Mouse (Mus musculus) embryonic facial prominence, embryonic 13.5 days (tissue): Measurements from ENCODE around the gene Tmem161a. TPM values are rescaled to one million over a fixed set of nuclear protein-coding genes. Genes with fewer than 3 reads are reported as not detected.

ENCODE experiments used
- ATAC-seq: fragments of 200-750 bp; cut with Nextera tagmentation; 2 replicates; pipeline ENCODE4 v1.8.0; 2017; ENCODE audit warnings: low read depth; ENCODE audit not compliant: insufficient number of reproducible peaks, insufficient read depth, low FRiP score, low TSS enrichment
- H3K27ac ChIP-seq: fragments of 300-500 bp; sonication (generic); 2 replicates; pipeline ENCODE4 v1.5.1; 2015; ENCODE audit warnings: moderate library complexity, mild to moderate bottlenecking, inconsistent platforms
- H3K27me3 ChIP-seq: fragments of 300-500 bp; sonication (generic); 2 replicates; pipeline ENCODE4 v1.6.1; 2015; ENCODE audit warnings: mild to moderate bottlenecking, inconsistent platforms
- H3K36me3 ChIP-seq: fragments of 300-500 bp; sonication (generic); 2 replicates; pipeline ENCODE4 v1.6.1; 2015; ENCODE audit warnings: mild to moderate bottlenecking, inconsistent platforms
- H3K4me1 ChIP-seq: fragments of 300-500 bp; sonication (generic); 2 replicates; pipeline ENCODE4 v1.6.1; 2015; ENCODE audit warnings: inconsistent platforms
- H3K4me2 ChIP-seq: fragments of 300-500 bp; sonication (generic); 2 replicates; pipeline ENCODE4 v1.6.1; 2015; ENCODE audit warnings: moderate library complexity, mild to moderate bottlenecking, inconsistent platforms
- H3K4me3 ChIP-seq: fragments of 300-500 bp; sonication (generic); 2 replicates; pipeline ENCODE4 v1.5.1; 2015; ENCODE audit warnings: mild to moderate bottlenecking, inconsistent platforms
- H3K9ac ChIP-seq: fragments of 300-500 bp; sonication (generic); 2 replicates; pipeline ENCODE4 v1.6.1; 2015; ENCODE audit warnings: mild to moderate bottlenecking, inconsistent platforms
- H3K9me3 ChIP-seq: fragments of 300-500 bp; sonication (generic); 2 replicates; pipeline ENCODE4 v1.6.1; 2016; ENCODE audit warnings: inconsistent platforms
- WGBS: fragments of 180-500 bp; shearing (Covaris S2); methylation state at CpG from one replicate; pipeline ENCODE4 v1.1.7; 2015; ENCODE audit warnings: mixed read lengths; 5-methylcytosine and 5-hydroxymethylcytosine counted together
- polyA plus RNA-seq: library from polyadenylated mRNA; unstranded; fragments of >200 nt; fragmentation: Nextera tagmentation; extraction: Ambion mirVana; gene quantifications from 2 replicates; pipeline ENCODE4 v1.2.1, GENCODE M21; 2015

Gene Tmem161a
- polyA plus RNA-seq, 1 experiment from 2014 or later, result 68.5 TPM

DNA sequence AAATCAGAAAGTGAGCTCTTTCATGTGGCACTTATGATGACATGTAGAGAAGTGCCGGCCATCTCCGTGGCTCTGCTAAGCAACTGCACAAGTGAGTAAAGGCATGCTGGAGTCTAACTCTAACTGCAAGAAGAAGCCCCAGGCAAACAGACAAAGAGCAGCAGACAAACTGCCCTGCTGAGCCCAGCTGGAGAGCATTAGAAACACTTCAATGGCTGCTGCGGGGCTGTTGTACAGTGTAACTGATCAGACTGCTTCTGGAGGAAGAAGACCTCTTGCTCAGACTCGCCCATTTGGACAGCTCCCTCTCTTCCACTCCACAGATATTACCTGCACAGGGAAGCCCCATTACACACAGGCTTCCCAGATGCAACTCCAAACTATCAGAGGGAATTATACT is 55.8 kb downstream of the Tmem161a start:
- no peak for ATAC-seq
- WGBS, result 27% methylated on average over 4 of the region's 4 CpGs
- Histone ChIP-seq H3K4me3 (no peak overlapping the region), H3K27ac (no peak overlapping the region), H3K9me3 (no peaks in the 10 kb centered on the region), H3K36me3 (peaks cover 48% of the 10 kb centered on the region), H3K9ac (no peak overlapping the region), H3K4me1 (no peaks in the 10 kb centered on the region; the same call in 1 of the 2 replicates), H3K4me2 (no peak overlapping the region), H3K27me3 (no peaks in the 10 kb centered on the region)

DNA sequence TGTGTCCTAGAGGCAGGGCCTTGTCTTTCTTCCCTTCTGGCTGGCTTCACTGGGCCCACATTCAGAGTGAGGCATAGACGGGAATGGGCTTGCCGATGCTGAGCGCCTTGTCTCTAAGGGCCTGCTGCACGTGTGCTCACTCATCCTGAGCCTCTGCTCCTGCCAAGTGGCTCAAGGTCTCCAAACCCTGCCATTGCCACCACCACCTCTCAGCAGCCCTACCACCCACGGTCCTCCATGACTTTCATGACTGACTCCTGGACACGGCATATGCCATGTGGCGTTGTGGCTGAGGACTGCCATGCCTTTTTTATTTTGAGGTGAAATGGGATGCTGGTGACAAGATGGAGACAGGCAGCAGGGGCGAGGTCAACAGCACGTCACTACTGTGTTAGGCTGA is 58.7 kb downstream of the Tmem161a start:
- 89% methylated on average over 9 of the region's 9 CpGs for WGBS
- Histone ChIP-seq H3K4me1 (peaks cover 15% of the 10 kb centered on the region), H3K36me3 (peaks cover 26% of the 10 kb centered on the region), H3K27me3 (no peaks in the 10 kb centered on the region), H3K4me2 (no peak overlapping the region), H3K4me3 (no peak overlapping the region), H3K9ac (no peak overlapping the region), H3K27ac (no peak overlapping the region), H3K9me3 (no peaks in the 10 kb centered on the region)
- no peak for ATAC-seq

Other genes with a start within 250 kb of the Tmem161a start
- gene Gatad2a, start 176.0 kb upstream of the Tmem161a start, polyA plus RNA-seq, result 35.5 and 35.6 TPM in 2 replicates
- 60.3 and 63.7 TPM in 2 replicates for gene Mau2, start 129.6 kb upstream of the Tmem161a start, polyA plus RNA-seq
- gene Sugp1, start 129.5 kb upstream of the Tmem161a start, polyA plus RNA-seq, result 51.1 and 56.5 TPM in 2 replicates
- gene Tm6sf2, start 99.4 kb upstream of the Tmem161a start, polyA plus RNA-seq, result 0.76 and 1.9 TPM in 2 replicates
- 0.21 TPM in 1 of 2 replicates, not detected in the other for gene Hapln4, start 88.9 kb upstream of the Tmem161a start, polyA plus RNA-seq
- gene Ncan, start 51.5 kb upstream of the Tmem161a start, polyA plus RNA-seq, result 1.4 and 2.0 TPM in 2 replicates
- 26.7 and 28.4 TPM in 2 replicates for gene Nr2c2ap, start 41.0 kb upstream of the Tmem161a start, polyA plus RNA-seq
- gene Rfxank, start 33.2 kb upstream of the Tmem161a start, polyA plus RNA-seq, result 26.4 and 27.5 TPM in 2 replicates
- 56.1 and 57.4 TPM in 2 replicates for gene Borcs8, start 32.9 kb upstream of the Tmem161a start, polyA plus RNA-seq
- 2.0 and 4.2 TPM in 2 replicates for gene Mef2b, start 32.6 kb upstream of the Tmem161a start, polyA plus RNA-seq
- 4.9 and 5.5 TPM in 2 replicates for gene Slc25a42, start 39.9 kb downstream of the Tmem161a start, polyA plus RNA-seq
- 39.7 and 43.3 TPM in 2 replicates for gene Sugp2, start 61.9 kb downstream of the Tmem161a start, polyA plus RNA-seq
- 24.8 and 25.9 TPM in 2 replicates for gene Armc6, start 62.1 kb downstream of the Tmem161a start, polyA plus RNA-seq
- gene Homer3, start 110.5 kb downstream of the Tmem161a start, polyA plus RNA-seq, result 47.3 and 57.5 TPM in 2 replicates
- 54.4 and 58.3 TPM in 2 replicates for gene Ddx49, start 130.1 kb downstream of the Tmem161a start, polyA plus RNA-seq
- gene Cope, start 130.2 kb downstream of the Tmem161a start, polyA plus RNA-seq, result 315 and 327 TPM in 2 replicates
- 9.3 and 9.4 TPM in 2 replicates for gene Cers1, start 143.4 kb downstream of the Tmem161a start, polyA plus RNA-seq
- gene Gdf1, start 157.5 kb downstream of the Tmem161a start, polyA plus RNA-seq, result 2.2 and 4.2 TPM in 2 replicates
- gene Upf1, start 180.9 kb downstream of the Tmem161a start, polyA plus RNA-seq, result 20.3 and 22.1 TPM in 2 replicates
- 0.59 and 0.81 TPM in 2 replicates for gene Comp, start 201.2 kb downstream of the Tmem161a start, polyA plus RNA-seq